Mouse (Mus musculus) liver, postnatal 0 days (tissue): ENCODE data around the gene Parp4.

Experiments
- CTCF ChIP-seq: sonication (generic); IDR thresholded peaks from 2 replicates; pipeline ENCODE4 v1.5.1; 2016; ENCODE audit warnings: antibody characterized with exemption, low read depth
- EP300 ChIP-seq: IDR thresholded peaks from 2 replicates; pipeline ENCODE4 v1.6.1; 2016; ENCODE audit warnings: antibody characterized with exemption, low read depth, mild to moderate bottlenecking

DNA sequence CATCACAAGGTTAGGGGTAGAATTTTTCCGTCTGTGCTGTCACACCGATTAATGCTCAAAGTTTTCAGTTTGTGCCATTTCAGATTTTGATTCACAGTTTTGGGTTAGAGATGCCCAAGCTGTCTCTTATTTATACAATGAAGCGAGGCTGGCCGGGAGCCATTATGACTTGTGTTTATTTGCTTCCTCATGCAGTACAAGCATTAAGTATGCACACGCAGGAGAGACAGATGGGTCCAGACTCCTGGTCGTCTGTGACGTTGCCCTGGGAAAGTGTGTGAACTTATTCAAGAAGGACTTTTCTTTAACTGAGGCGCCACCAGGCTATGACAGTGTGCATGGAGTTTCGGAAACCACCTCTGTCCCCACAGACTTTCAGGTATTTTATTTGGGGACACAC lies 26.6 kb downstream of the Parp4 start:
- no peak for TF ChIP-seq CTCF
- no peak for TF ChIP-seq EP300
